Mouse (Mus musculus): ENCODE data around the gene Sfxn2.

Gene Sfxn2

GRCm38 (mm10) chr19:46629807-46630206 lies 56.6 kb downstream of the Sfxn2 start:
- no peak for DNase-seq (ENCODE audit: low read depth, low spot score)

GRCm38 (mm10) chr19:46631637-46632036 lies 58.5 kb downstream of the Sfxn2 start:
- DNase-seq (ENCODE audit: low read depth, low spot score) = no peak

GRCm38 (mm10) chr19:46635766-46636165 lies 62.6 kb downstream of the Sfxn2 start:
- no peak for DNase-seq (ENCODE audit: low read depth, low spot score)

GRCm38 (mm10) chr19:46637598-46637997 lies 64.4 kb downstream of the Sfxn2 start:
- DNase-seq (ENCODE audit: low read depth, low spot score) = no peak

GRCm38 (mm10) chr19:46639053-46639452 lies 65.9 kb downstream of the Sfxn2 start:
- DNase-seq (ENCODE audit: low read depth, low spot score) = no peak

- DNase-seq (ENCODE audit: low read depth, low spot score) = no peak
Measured at GRCm38 (mm10) chr19:46639496-46639895, 66.3 kb downstream of the Sfxn2 start.

- no peak for DNase-seq (ENCODE audit: low read depth, low spot score)
Measured at GRCm38 (mm10) chr19:46640780-46641179, 67.6 kb downstream of the Sfxn2 start.

GRCm38 (mm10) chr19:46641420-46642085 lies 68.4 kb downstream of the Sfxn2 start:
- no peak for DNase-seq (ENCODE audit: low read depth, low spot score)

GRCm38 (mm10) chr19:46642136-46642753 lies 69.1 kb downstream of the Sfxn2 start:
- DNase-seq (ENCODE audit: low read depth, low spot score) = no peak

GRCm38 (mm10) chr19:46643236-46643635 lies 70.1 kb downstream of the Sfxn2 start:
- no peak for DNase-seq (ENCODE audit: low read depth, low spot score)

GRCm38 (mm10) chr19:46644343-46644792 lies 71.2 kb downstream of the Sfxn2 start:
- DNase-seq (ENCODE audit: low read depth, low spot score) = no peak

- DNase-seq (ENCODE audit: low read depth, low spot score) = no peak
Measured at GRCm38 (mm10) chr19:46644793-46645602, 71.8 kb downstream of the Sfxn2 start.

GRCm38 (mm10) chr19:46646041-46646481 lies 72.9 kb downstream of the Sfxn2 start:
- no peak for DNase-seq (ENCODE audit: low read depth, low spot score)

- DNase-seq (ENCODE audit: low read depth, low spot score) = no peak
Measured at GRCm38 (mm10) chr19:46647254-46647653, 74.1 kb downstream of the Sfxn2 start.

Data from c-Kit-negative CD71-positive TER-119-positive erythroid progenitor cells, embryonic 14.5 days (primary cell).